Mouse (Mus musculus) G1E (cell line): ENCODE measurements around the gene Fcgrt. TPM values are rescaled to one million over a fixed set of nuclear protein-coding genes. Genes with fewer than 3 reads are reported as not detected.

Experiments used
- ATAC-seq: 2 replicates; pipeline ENCODE4 v1.8.0; 2016; ENCODE audit warnings: mild to moderate bottlenecking; ENCODE audit not compliant: insufficient number of reproducible peaks, poor library complexity, low FRiP score, severe bottlenecking; ENCODE audit errors: extremely low read depth
- DNase-seq: peaks from one replicate; pipeline ENCODE4 v3.0.0; 2012; ENCODE audit warnings: low spot score
- H3K27me3 ChIP-seq: 2 replicates; pipeline ENCODE4 v1.6.1; 2012; ENCODE audit warnings: mild to moderate bottlenecking, low read length, inconsistent platforms; ENCODE audit not compliant: insufficient read depth
- H3K36me3 ChIP-seq: replicated peaks from 2 replicates; pipeline ENCODE3; 2012; ENCODE audit warnings: mild to moderate bottlenecking, inconsistent platforms
- H3K4me1 ChIP-seq: 2 replicates; pipeline ENCODE4 v1.6.1; 2012; ENCODE audit warnings: low read depth, low read length, inconsistent platforms, mixed read lengths; ENCODE audit not compliant: insufficient read depth
- H3K4me3 ChIP-seq: 2 replicates; pipeline ENCODE4 v1.5.1; 2012; ENCODE audit warnings: low read depth, mild to moderate bottlenecking, inconsistent platforms, low read length, moderate library complexity, mixed read lengths
- H3K9me3 ChIP-seq: replicated peaks from 2 replicates; pipeline ENCODE4 v1.6.1; 2012; ENCODE audit warnings: inconsistent platforms
- CTCF ChIP-seq: IDR thresholded peaks from 2 replicates; pipeline ENCODE4 v1.5.1; 2012; ENCODE audit warnings: low read depth, low read length, inconsistent platforms, mixed read lengths
- GATA1 ChIP-seq: IDR thresholded peaks from 2 replicates; pipeline ENCODE4 v1.6.1; 2012; ENCODE audit warnings: borderline replicate concordance, low read length, inconsistent platforms, mixed read lengths
- GATA2 ChIP-seq: IDR thresholded peaks from 2 replicates; pipeline ENCODE4 v1.6.1; 2012; ENCODE audit warnings: low read depth, low read length, inconsistent platforms, borderline replicate concordance
- POLR2AphosphoS5 ChIP-seq: IDR thresholded peaks from 2 replicates; pipeline ENCODE4 v1.6.1; 2012; ENCODE audit warnings: low read depth, low read length, inconsistent platforms; ENCODE audit not compliant: insufficient replicate concordance
- TAL1 ChIP-seq: conservative IDR thresholded peaks from 2 replicates; pipeline ENCODE4 v1.6.1; 2012; ENCODE audit warnings: low read depth, low read length, inconsistent platforms, mixed read lengths
- polyA plus RNA-seq: library from polyadenylated mRNA; stranded (reverse); fragments of >175 nt; gene quantifications from 2 replicates; pipeline ENCODE4 v1.2.3, GENCODE M21; 2012
- total RNA-seq, 2 experiments: library from RNA; stranded (forward) in 1 of 2; stranded (reverse) in 1 of 2; fragments of 200-1000 nt in 1 of 2; fragments of >200 nt in 1 of 2; fragmentation: Nextera tagmentation in 1 of 2; gene quantifications; 2 replicates each; pipeline ENCODE4 v1.2.3; 2014 to 2017

Gene Fcgrt
- total and polyA plus RNA-seq, 3 experiments: not detected

- Histone ChIP-seq H3K4me3 (no peak overlapping the region), H3K4me1 (peaks cover 29% of the 10 kb centered on the region), H3K36me3 (peaks cover 68% of the 10 kb centered on the region), H3K27me3 (no peaks in the 10 kb centered on the region), H3K9me3 (no peaks in the 10 kb centered on the region)
- DNase-seq (no peak), ATAC-seq (no peak)
- no peak for TF ChIP-seq POLR2AphosphoS5
- TF ChIP-seq GATA1: no peak
- TF ChIP-seq CTCF: no peak
- TF ChIP-seq GATA2: no peak
- no peak for TF ChIP-seq TAL1
Measured at GRCm38 (mm10) chr7:45075405-45075804, 28.2 kb downstream of the Fcgrt start.

GRCm38 (mm10) chr7:45073949-45074348, 29.7 kb downstream of the Fcgrt start:
- H3K36me3 ChIP-seq: peaks cover 80% of the 10 kb centered on the region

GRCm38 (mm10) chr7:45073171-45073707, 30.4 kb downstream of the Fcgrt start:
- H3K27me3 ChIP-seq: no peaks in the 10 kb centered on the region
- no peak for ATAC-seq
- DNase-seq: no peak
- H3K36me3 ChIP-seq: peaks cover 80% of the 10 kb centered on the region
- H3K4me1 ChIP-seq: peaks cover 29% of the 10 kb centered on the region
- TF ChIP-seq GATA2: no peak
- no peak for TF ChIP-seq POLR2AphosphoS5
- TF ChIP-seq GATA1: no peak
- no peak for TF ChIP-seq TAL1
- TF ChIP-seq CTCF: no peak
- no peaks in the 10 kb centered on the region for H3K9me3 ChIP-seq
- H3K4me3 ChIP-seq: no peak overlapping the region

More at GRCm38 (mm10) chr7:45073949-45074348, 29.7 kb downstream of the Fcgrt start:
- ATAC-seq (no peak), DNase-seq (no peak)
- Histone ChIP-seq H3K27me3 (no peaks in the 10 kb centered on the region), H3K4me3 (no peak overlapping the region), H3K9me3 (no peaks in the 10 kb centered on the region), H3K4me1 (peaks cover 30% of the 10 kb centered on the region)
- TF ChIP-seq GATA2 (no peak), POLR2AphosphoS5 (no peak), GATA1 (no peak), TAL1 (no peak), CTCF (no peak)

- ATAC-seq (no peak), DNase-seq (peak; percentile 29)
- peaks cover 38% of the 10 kb centered on the region for H3K4me1 ChIP-seq
- no peak overlapping the region for H3K4me3 ChIP-seq
- peaks cover 79% of the 10 kb centered on the region for H3K36me3 ChIP-seq
- no peaks in the 10 kb centered on the region for H3K27me3 ChIP-seq
- TF ChIP-seq CTCF (peak; percentile 32; the same call in 1 of the 2 replicates), TAL1 (no peak), GATA2 (no peak), POLR2AphosphoS5 (no peak)
- H3K9me3 ChIP-seq: no peaks in the 10 kb centered on the region
Measured at GRCm38 (mm10) chr7:45072230-45072629, 31.4 kb downstream of the Fcgrt start.

GRCm38 (mm10) chr7:45069671-45070070, 34.0 kb downstream of the Fcgrt start:
- no peak overlapping the region for H3K4me3 ChIP-seq
- no peaks in the 10 kb centered on the region for H3K27me3 ChIP-seq
- no peak for TF ChIP-seq TAL1
- TF ChIP-seq GATA1: no peak
- no peak for TF ChIP-seq GATA2
- DNase-seq (no peak), ATAC-seq (no peak)
- H3K36me3 ChIP-seq: peaks cover 75% of the 10 kb centered on the region
- peaks cover 51% of the 10 kb centered on the region for H3K4me1 ChIP-seq
- no peaks in the 10 kb centered on the region for H3K9me3 ChIP-seq

GRCm38 (mm10) chr7:45068000-45068318, 35.7 kb downstream of the Fcgrt start:
- Histone ChIP-seq H3K27me3 (no peaks in the 10 kb centered on the region), H3K4me1 (peaks cover 53% of the 10 kb centered on the region), H3K36me3 (peaks cover 67% of the 10 kb centered on the region), H3K9me3 (no peaks in the 10 kb centered on the region), H3K4me3 (no peak overlapping the region)
- ATAC-seq (no peak), DNase-seq (no peak)
- TF ChIP-seq CTCF (peak; percentile 80), GATA1 (no peak)
